Mouse (Mus musculus) liver, embryonic 15.5 days (tissue): ENCODE results near the gene Gm17190. TPM values are rescaled to one million over a fixed set of nuclear protein-coding genes. Genes with fewer than 3 reads are reported as not detected.
"Not testable (repeated sequence)": the region's sequence is repeated elsewhere in the genome, so short reads cannot be mapped to it uniquely, and the experiment has no call there.

Source experiments
- ATAC-seq: fragments of 200-750 bp; cut with Nextera tagmentation; 2 replicates; pipeline ENCODE4 v1.8.0; 2017; ENCODE audit warnings: moderate number of reproducible peaks, mild to moderate bottlenecking, moderate library complexity; ENCODE audit not compliant: insufficient read depth
- H3K27ac ChIP-seq: fragments of 300-500 bp; sonication (generic); replicated peaks from 2 replicates; pipeline ENCODE4 v1.5.1; 2015; ENCODE audit warnings: mild to moderate bottlenecking, inconsistent platforms
- H3K27me3 ChIP-seq: fragments of 300-500 bp; sonication (generic); 2 replicates; pipeline ENCODE4 v1.6.1; 2015; ENCODE audit warnings: mild to moderate bottlenecking, inconsistent platforms
- H3K36me3 ChIP-seq: fragments of 300-500 bp; sonication (generic); replicated peaks from 2 replicates; pipeline ENCODE4 v1.6.1; 2015; ENCODE audit warnings: moderate library complexity, mild to moderate bottlenecking, inconsistent platforms
- H3K4me1 ChIP-seq: fragments of 300-500 bp; sonication (generic); replicated peaks from 2 replicates; pipeline ENCODE4 v1.6.1; 2015; ENCODE audit warnings: inconsistent platforms
- H3K4me2 ChIP-seq: fragments of 300-500 bp; sonication (generic); 2 replicates; pipeline ENCODE4 v1.6.1; 2015; ENCODE audit warnings: moderate library complexity, mild to moderate bottlenecking, inconsistent platforms
- H3K4me3 ChIP-seq: fragments of 300-500 bp; sonication (generic); replicated peaks from 2 replicates; pipeline ENCODE4 v1.5.1; 2015; ENCODE audit warnings: mild to moderate bottlenecking, inconsistent platforms
- H3K9ac ChIP-seq: fragments of 300-500 bp; sonication (generic); 2 replicates; pipeline ENCODE4 v1.6.1; 2015; ENCODE audit warnings: moderate library complexity, mild to moderate bottlenecking, inconsistent platforms
- H3K9me3 ChIP-seq: fragments of 300-500 bp; sonication (generic); replicated peaks from 2 replicates; pipeline ENCODE4 v1.6.1; 2016; ENCODE audit warnings: inconsistent platforms
- WGBS: fragments of 180-500 bp; shearing (Covaris S2); methylation state at CpG from one replicate; pipeline ENCODE4 v1.1.7; 2015; ENCODE audit warnings: mixed read lengths; ENCODE audit not compliant: insufficient replicate concordance; 5-methylcytosine and 5-hydroxymethylcytosine counted together
- polyA plus RNA-seq: library from polyadenylated mRNA; unstranded; fragments of >200 nt; fragmentation: Nextera tagmentation; extraction: Ambion mirVana; gene quantifications from 2 replicates; pipeline ENCODE4 v1.2.1, GENCODE M21; 2015

Gene Gm17190
- not detected in 2 replicates for polyA plus RNA-seq

GRCm38 (mm10) chr13:96081754-96082153 lies at the start of gene Gm17190:
Gene Gm17190 (plus strand): TSS chr13:96082054.
- H3K27ac ChIP-seq, H3K27me3 ChIP-seq, H3K9ac ChIP-seq, ATAC-seq, H3K4me2 ChIP-seq, H3K9me3 ChIP-seq, H3K36me3 ChIP-seq, H3K4me3 ChIP-seq, H3K4me1 ChIP-seq: not testable (repeated sequence)
- WGBS = 64% methylated on average over 1 of the region's 1 CpGs

- ATAC-seq = no peak
- WGBS = 43% methylated on average over 1 of the region's 1 CpGs
- no peak overlapping the region for H3K27ac ChIP-seq
Observed at GRCm38 (mm10) chr13:96039536-96039935, 42.3 kb upstream of the Gm17190 start.

GRCm38 (mm10) chr13:96040275-96041042 lies 41.4 kb upstream of the Gm17190 start:
- Histone ChIP-seq H3K9ac (no peak overlapping the region), H3K27ac (no peak overlapping the region), H3K4me2 (no peak overlapping the region), H3K27me3 (no peaks in the 10 kb centered on the region), H3K4me3 (no peak overlapping the region), H3K4me1 (no peaks in the 10 kb centered on the region), H3K36me3 (no peaks in the 10 kb centered on the region), H3K9me3 (no peaks in the 10 kb centered on the region)
- no peak for ATAC-seq
- WGBS = 59% methylated on average over 11 of the region's 11 CpGs

More at GRCm38 (mm10) chr13:96039536-96039935, 42.3 kb upstream of the Gm17190 start:
- H3K4me3 ChIP-seq = no peak overlapping the region
- no peaks in the 10 kb centered on the region for H3K4me1 ChIP-seq
- no peak overlapping the region for H3K9ac ChIP-seq
- no peaks in the 10 kb centered on the region for H3K36me3 ChIP-seq
- H3K4me2 ChIP-seq = no peak overlapping the region
- H3K27me3 ChIP-seq = no peaks in the 10 kb centered on the region
- no peaks in the 10 kb centered on the region for H3K9me3 ChIP-seq

- Histone ChIP-seq H3K27me3 (no peaks in the 10 kb centered on the region), H3K9me3 (no peaks in the 10 kb centered on the region), H3K4me1 (no peaks in the 10 kb centered on the region), H3K4me2 (no peak overlapping the region), H3K4me3 (no peak overlapping the region), H3K9ac (no peak overlapping the region), H3K27ac (no peak overlapping the region), H3K36me3 (no peaks in the 10 kb centered on the region)
- ATAC-seq = no peak
- 53% methylated on average over 5 of the region's 5 CpGs for WGBS
Observed at GRCm38 (mm10) chr13:96045396-96045795, 36.5 kb upstream of the Gm17190 start.

- H3K9ac ChIP-seq = no peak overlapping the region
- WGBS = 22% methylated on average over 3 of the region's 3 CpGs
Observed at GRCm38 (mm10) chr13:96052755-96053154, 29.1 kb upstream of the Gm17190 start.

DNA sequence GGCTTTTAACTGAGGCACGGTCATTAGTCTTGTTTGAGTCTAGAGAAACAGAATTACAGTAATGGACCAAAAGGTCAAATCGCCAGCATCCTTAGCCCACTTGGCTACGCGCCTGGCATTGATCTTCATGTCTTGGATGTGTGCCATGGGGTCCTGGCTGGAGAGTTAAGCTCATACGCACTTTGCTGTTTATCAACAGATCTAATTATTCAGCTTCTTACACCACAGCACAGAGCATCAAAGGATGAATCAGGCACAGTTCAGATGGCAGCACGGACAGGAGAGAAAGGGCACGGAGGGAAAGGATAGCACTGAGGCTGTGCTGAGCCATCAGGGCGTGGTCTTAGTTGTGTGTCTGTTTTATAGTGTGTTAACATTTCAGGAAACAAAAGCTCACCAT lies 8.3 kb upstream of the Gm17190 start:
- Histone ChIP-seq H3K4me3 (no peak overlapping the region), H3K27me3 (no peaks in the 10 kb centered on the region), H3K9ac (no peak overlapping the region), H3K4me1 (no peaks in the 10 kb centered on the region), H3K36me3 (no peaks in the 10 kb centered on the region), H3K4me2 (no peak overlapping the region), H3K9me3 (no peaks in the 10 kb centered on the region), H3K27ac (no peak overlapping the region)
- ATAC-seq = no peak
- 63% methylated on average over 8 of the region's 8 CpGs for WGBS

More at GRCm38 (mm10) chr13:96052755-96053154, 29.1 kb upstream of the Gm17190 start:
- no peaks in the 10 kb centered on the region for H3K27me3 ChIP-seq
- no peak overlapping the region for H3K4me2 ChIP-seq
- no peaks in the 10 kb centered on the region for H3K9me3 ChIP-seq
- H3K27ac ChIP-seq = no peak overlapping the region
- ATAC-seq = no peak
- no peaks in the 10 kb centered on the region for H3K4me1 ChIP-seq
- no peaks in the 10 kb centered on the region for H3K36me3 ChIP-seq
- no peak overlapping the region for H3K4me3 ChIP-seq

DNA sequence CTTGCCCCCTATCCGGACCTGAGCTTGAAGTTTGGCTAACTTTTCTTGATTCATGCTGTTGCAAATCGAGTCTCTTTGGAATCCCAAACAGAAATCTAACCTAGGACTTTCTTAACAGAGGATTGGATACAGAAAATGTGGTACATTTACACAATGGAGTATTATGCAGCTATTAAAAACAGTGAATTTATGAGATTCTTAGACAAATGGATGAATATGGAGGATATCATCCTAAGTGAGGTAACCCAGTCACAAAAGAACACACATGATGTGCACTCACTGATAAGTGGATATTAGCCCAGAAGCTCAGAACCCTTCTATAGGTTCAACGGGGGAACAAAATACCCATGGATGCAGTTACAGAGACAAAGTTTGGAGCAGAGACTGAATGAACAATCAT lies 578 bp upstream of the Gm17190 start, which contains the start of gene Gm20075:
TSS of gene Gm20075 (minus strand) at position 101 of the 400 bp plus-strand sequence.
- H3K4me1 ChIP-seq, ATAC-seq, H3K9ac ChIP-seq, H3K4me2 ChIP-seq, H3K36me3 ChIP-seq, H3K9me3 ChIP-seq, H3K27me3 ChIP-seq, H3K4me3 ChIP-seq, H3K27ac ChIP-seq: not testable (repeated sequence)
- WGBS = 48% methylated on average over 3 of the region's 3 CpGs

- ATAC-seq = no peak
- Histone ChIP-seq H3K9ac (no peak overlapping the region), H3K4me1 (no peaks in the 10 kb centered on the region), H3K4me3 (no peak overlapping the region), H3K4me2 (no peak overlapping the region), H3K27ac (no peak overlapping the region), H3K36me3 (no peaks in the 10 kb centered on the region), H3K9me3 (no peaks in the 10 kb centered on the region), H3K27me3 (no peaks in the 10 kb centered on the region)
- 51% methylated on average over 7 of the region's 7 CpGs for WGBS
Observed at GRCm38 (mm10) chr13:96085581-96086302, 3.9 kb downstream of the Gm17190 start.

DNA sequence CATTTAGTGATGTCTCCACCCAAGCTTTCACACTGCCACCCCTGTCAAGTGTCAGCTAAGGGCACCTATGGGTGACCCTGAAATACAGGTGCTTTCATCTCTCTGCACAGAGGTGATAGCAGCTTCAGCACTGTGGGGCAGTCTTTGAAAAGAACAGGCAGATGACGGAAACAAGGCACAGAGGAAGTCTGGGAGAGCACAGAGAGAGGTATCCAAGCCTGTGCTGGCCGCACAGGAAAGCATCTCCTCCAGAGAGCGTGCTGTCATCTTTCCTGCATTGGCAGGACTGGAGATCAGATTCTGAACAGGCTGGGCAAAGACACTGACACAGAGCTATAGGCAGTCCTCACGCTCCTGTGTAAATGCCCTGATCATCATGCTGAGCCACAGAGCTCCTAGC lies 9.1 kb downstream of the Gm17190 start:
- H3K4me3 ChIP-seq = no peak overlapping the region
- no peak overlapping the region for H3K4me2 ChIP-seq
- H3K36me3 ChIP-seq = no peaks in the 10 kb centered on the region
- ATAC-seq = no peak
- H3K27ac ChIP-seq = no peak overlapping the region
- no peak overlapping the region for H3K9ac ChIP-seq
- WGBS = 57% methylated on average over 4 of the region's 4 CpGs
- no peaks in the 10 kb centered on the region for H3K4me1 ChIP-seq
- no peaks in the 10 kb centered on the region for H3K9me3 ChIP-seq
- H3K27me3 ChIP-seq = no peaks in the 10 kb centered on the region

DNA sequence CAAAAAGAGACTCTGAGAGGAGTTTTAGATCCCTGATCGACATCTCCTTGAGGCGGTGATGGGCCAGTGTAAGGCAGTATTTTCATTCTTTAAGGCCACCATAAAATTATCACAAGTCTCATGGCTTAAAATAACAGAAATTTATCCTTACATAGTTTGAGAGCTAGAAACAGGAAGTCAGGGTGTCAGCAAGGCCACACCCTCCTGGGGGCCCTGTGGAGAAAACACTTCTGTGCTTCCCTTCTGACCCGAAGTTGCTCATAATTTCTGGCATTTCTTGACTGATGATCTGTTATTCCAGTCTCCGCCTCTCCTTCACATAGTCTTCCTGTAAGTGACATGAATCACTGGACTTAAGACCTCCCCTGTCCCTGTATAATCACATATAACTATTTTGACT lies 24.5 kb downstream of the Gm17190 start:
- ATAC-seq = no peak
- no peak overlapping the region for H3K27ac ChIP-seq
- H3K4me2 ChIP-seq = no peak overlapping the region
- H3K9ac ChIP-seq = no peak overlapping the region
- H3K36me3 ChIP-seq = no peaks in the 10 kb centered on the region
- no peaks in the 10 kb centered on the region for H3K9me3 ChIP-seq
- H3K4me3 ChIP-seq = no peak overlapping the region
- WGBS = 43% methylated on average over 4 of the region's 4 CpGs
- no peaks in the 10 kb centered on the region for H3K27me3 ChIP-seq
- no peaks in the 10 kb centered on the region for H3K4me1 ChIP-seq

DNA sequence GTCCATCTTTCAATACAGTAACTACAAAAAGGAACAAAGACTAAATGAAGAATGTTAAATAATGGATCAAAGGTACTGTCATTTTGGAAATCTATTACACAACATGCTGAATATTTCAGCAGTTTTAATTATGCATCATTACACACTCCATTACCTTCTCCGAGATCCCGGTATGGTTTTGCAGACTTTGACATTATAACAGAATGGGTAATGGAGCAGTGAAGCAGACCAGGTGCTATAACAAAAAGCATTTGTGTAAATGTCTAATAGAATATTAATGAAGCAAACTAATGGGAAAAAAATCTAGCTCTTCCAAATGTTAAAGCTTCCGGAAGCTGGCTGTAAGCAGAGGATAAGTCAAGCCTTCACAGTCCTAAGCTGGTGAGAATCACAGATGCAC lies 28.9 kb downstream of the Gm17190 start:
- Histone ChIP-seq H3K4me1 (no peaks in the 10 kb centered on the region), H3K9ac (no peak overlapping the region), H3K4me2 (no peak overlapping the region), H3K27ac (no peak overlapping the region), H3K27me3 (no peaks in the 10 kb centered on the region), H3K9me3 (no peaks in the 10 kb centered on the region), H3K36me3 (no peaks in the 10 kb centered on the region), H3K4me3 (no peak overlapping the region)
- ATAC-seq = no peak
- WGBS = 72% methylated on average over 3 of the region's 3 CpGs
